Mouse (Mus musculus) hindbrain, embryonic 14.5 days (tissue): Measurements from ENCODE around the gene Ces2h. TPM values are rescaled to one million over a fixed set of nuclear protein-coding genes. Genes with fewer than 3 reads are reported as not detected.

Source experiments
- ATAC-seq: fragments of 200-750 bp; cut with Nextera tagmentation; 2 replicates; pipeline ENCODE4 v1.8.0; 2017; ENCODE audit warnings: moderate number of reproducible peaks, mild to moderate bottlenecking, moderate TSS enrichment, moderate library complexity; ENCODE audit not compliant: low FRiP score
- DNase-seq: peaks from one replicate; pipeline ENCODE4 v3.0.0-alpha.2; 2015; ENCODE audit warnings: low spot score
- H3K27ac ChIP-seq: fragments of 300-500 bp; sonication (generic); 2 replicates; pipeline ENCODE4 v1.5.1; 2014; ENCODE audit warnings: mild to moderate bottlenecking, moderate library complexity
- H3K27me3 ChIP-seq: fragments of 300-500 bp; sonication (generic); 2 replicates; pipeline ENCODE4 v1.6.1; 2014; ENCODE audit warnings: mild to moderate bottlenecking, low read length, mixed read lengths; ENCODE audit not compliant: control insufficient read depth, insufficient read depth
- H3K36me3 ChIP-seq: fragments of 300-500 bp; sonication (generic); replicated peaks from 2 replicates; pipeline ENCODE4 v1.6.1; 2014; ENCODE audit not compliant: control insufficient read depth, insufficient read depth
- H3K4me1 ChIP-seq: fragments of 300-500 bp; sonication (generic); replicated peaks from 2 replicates; pipeline ENCODE4 v1.6.1; 2014; ENCODE audit warnings: antibody characterized with exemption, low read length, mixed read lengths; ENCODE audit not compliant: control insufficient read depth, insufficient read depth
- H3K4me2 ChIP-seq: fragments of 300-500 bp; sonication (generic); replicated peaks from 2 replicates; pipeline ENCODE4 v1.6.1; 2014; ENCODE audit warnings: mild to moderate bottlenecking, moderate library complexity
- H3K4me3 ChIP-seq: fragments of 300-500 bp; sonication (generic); replicated peaks from 2 replicates; pipeline ENCODE4 v1.5.1; 2014; ENCODE audit warnings: mild to moderate bottlenecking, low read length
- H3K9ac ChIP-seq: fragments of 300-500 bp; sonication (generic); 2 replicates; pipeline ENCODE4 v1.6.1; 2014
- H3K9me3 ChIP-seq: fragments of 300-500 bp; sonication (generic); 2 replicates; pipeline ENCODE4 v1.6.1; 2016; ENCODE audit warnings: low read length; ENCODE audit not compliant: control insufficient read depth
- WGBS: fragments of 180-500 bp; shearing (Covaris S2); extraction: QIAGEN DNeasy Blood & Tissue Kit; methylation state at CpG from one replicate; pipeline ENCODE4 v1.1.7; 2014; 5-methylcytosine and 5-hydroxymethylcytosine counted together
- polyA plus RNA-seq: library from polyadenylated mRNA; unstranded; fragments of >200 nt; fragmentation: Nextera tagmentation; extraction: Ambion mirVana; gene quantifications from 2 replicates; pipeline ENCODE4 v1.2.1, GENCODE M21; 2014

The Ces2h gene
- polyA plus RNA-seq = not detected in 2 replicates

DNA sequence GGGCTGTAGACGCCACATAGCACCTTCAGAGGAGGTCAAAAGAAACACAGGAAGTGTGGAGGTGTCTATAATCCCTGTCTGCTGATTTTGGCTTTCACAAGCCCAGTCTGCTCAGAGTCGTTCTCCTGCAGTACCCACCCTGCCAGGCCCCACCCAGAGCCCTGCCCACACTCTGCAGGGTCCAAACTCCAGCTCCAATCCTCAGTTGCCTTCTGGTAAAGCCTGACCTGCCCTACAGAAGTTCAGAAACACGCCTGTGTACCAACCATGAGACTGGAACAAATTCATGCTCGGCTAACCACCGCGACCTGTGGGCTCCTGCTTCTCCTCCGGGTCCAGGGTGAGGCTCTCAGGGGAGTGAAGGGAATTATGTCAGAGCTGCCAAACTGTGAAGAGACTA lies at the start of gene Ces2h:
Ces2h (plus strand) TSS at position 268 of the 400 bp plus-strand sequence.
- WGBS = 89% methylated on average over 7 of the region's 7 CpGs
- H3K9ac ChIP-seq = no peak within 1 kb of the TSS
- ATAC-seq = no peak
- H3K36me3 ChIP-seq = no peaks in the 10 kb centered on the region
- H3K27ac ChIP-seq = no peak within 1 kb of the TSS
- H3K4me3 ChIP-seq = no peak within 1 kb of the TSS
- no peaks in the 10 kb centered on the region for H3K9me3 ChIP-seq
- DNase-seq = no peak
- no peaks in the 10 kb centered on the region for H3K4me1 ChIP-seq
- no peak within 1 kb of the TSS for H3K4me2 ChIP-seq
- H3K27me3 ChIP-seq = no peaks in the 10 kb centered on the region

DNA sequence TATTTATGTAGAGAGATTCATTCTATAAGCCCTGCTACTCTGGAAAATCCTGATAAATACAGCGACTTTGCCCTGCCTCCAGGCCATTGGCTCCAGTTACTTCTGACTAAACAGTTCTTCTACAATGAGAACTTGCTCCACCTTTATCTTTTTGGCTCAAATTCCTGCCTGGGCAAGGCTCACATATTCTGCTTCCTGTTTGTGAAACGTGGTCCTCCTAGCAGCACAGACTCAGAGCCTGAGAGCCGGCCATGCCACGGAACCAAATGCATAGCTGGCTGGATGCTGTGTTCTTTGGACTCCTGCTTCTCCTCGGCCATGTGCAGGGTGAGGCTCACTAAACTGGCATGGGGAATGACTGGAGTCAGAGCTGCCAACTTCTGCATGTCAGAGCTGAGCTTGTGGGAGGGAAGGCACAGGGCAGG lies 39.1 kb upstream of the Ces2h start, which contains the start of gene Ces2g:
Ces2g (plus strand) TSS at position 182 of the 425 bp plus-strand sequence.
- ATAC-seq = no peak
- no peaks in the 10 kb centered on the region for H3K36me3 ChIP-seq
- no peaks in the 10 kb centered on the region for H3K9me3 ChIP-seq
- no peak within 1 kb of the TSS for H3K9ac ChIP-seq
- H3K4me1 ChIP-seq = no peaks in the 10 kb centered on the region
- H3K4me3 ChIP-seq = no peak within 1 kb of the TSS
- no peaks in the 10 kb centered on the region for H3K27me3 ChIP-seq
- no peak within 1 kb of the TSS for H3K27ac ChIP-seq
- whole genome bisulfite sequencing = 81% methylated on average over 5 of the region's 5 CpGs
- no peak for DNase-seq
- H3K4me2 ChIP-seq = no peak within 1 kb of the TSS

DNA sequence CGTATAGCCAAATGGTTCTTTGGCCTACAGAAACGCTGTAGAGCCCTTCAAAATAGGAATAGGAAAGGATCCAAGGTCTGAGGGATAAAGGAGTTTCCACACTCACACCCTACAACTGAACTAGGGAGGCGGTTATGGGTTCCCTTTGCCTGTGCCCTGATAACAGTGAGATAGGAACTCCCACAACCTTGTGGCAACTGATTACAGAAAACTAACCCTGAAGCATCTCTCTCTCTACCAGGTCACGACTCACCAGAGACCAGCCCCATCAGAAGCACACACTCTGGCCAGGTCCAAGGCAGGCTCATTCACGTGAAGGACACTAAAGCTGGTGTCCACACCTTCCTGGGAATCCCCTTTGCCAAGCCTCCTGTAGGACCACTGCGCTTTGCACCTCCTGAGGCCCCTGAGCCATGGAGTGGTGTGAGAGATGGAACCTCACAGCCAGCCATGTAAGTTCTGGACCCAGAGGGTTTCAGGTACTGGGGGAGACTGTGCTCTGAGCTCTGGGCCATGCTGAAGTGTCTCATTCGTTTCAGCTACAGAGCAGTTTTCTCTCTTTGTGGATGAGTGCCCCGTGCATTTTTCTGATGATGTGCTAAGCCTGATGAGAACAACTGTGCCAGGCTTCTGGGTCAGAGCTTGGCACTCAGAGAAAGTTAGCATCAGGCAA lies 38.3 kb upstream of the Ces2h start:
- no peak overlapping the region for H3K9ac ChIP-seq
- ATAC-seq = no peak
- H3K9me3 ChIP-seq = no peaks in the 10 kb centered on the region
- no peak overlapping the region for H3K4me3 ChIP-seq
- no peaks in the 10 kb centered on the region for H3K36me3 ChIP-seq
- no peak overlapping the region for H3K27ac ChIP-seq
- H3K4me2 ChIP-seq = no peak overlapping the region
- H3K4me1 ChIP-seq = no peaks in the 10 kb centered on the region
- DNase-seq = no peak
- WGBS = 79% methylated on average over 8 of the region's 8 CpGs
- H3K27me3 ChIP-seq = no peaks in the 10 kb centered on the region

DNA sequence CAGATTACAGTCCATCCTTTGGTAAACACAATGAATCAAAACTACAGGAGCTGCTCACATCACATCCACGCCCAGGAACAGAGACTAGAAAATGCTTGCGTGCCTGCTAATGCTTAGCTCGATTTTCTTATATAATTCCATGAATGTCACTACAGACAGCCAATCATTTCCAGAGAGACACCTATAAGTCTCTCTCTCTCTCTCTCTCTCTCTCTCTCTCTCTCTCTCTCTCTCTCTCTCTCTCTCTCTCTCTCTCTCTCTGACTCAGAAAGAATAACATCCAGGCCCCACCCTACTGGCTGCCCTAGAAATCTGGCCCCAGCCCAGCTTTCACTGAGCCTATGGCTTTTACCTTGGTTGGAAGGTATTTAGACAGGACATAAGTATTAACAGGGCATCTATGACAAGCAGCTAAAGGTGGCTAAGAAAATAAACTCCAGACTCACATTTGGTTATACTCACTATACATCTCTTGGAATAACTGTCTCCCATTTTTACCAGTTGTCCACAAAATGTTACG lies 37.2 kb upstream of the Ces2h start:
- no peak for DNase-seq
- WGBS = 92% methylated on average over 4 of the region's 4 CpGs

DNA sequence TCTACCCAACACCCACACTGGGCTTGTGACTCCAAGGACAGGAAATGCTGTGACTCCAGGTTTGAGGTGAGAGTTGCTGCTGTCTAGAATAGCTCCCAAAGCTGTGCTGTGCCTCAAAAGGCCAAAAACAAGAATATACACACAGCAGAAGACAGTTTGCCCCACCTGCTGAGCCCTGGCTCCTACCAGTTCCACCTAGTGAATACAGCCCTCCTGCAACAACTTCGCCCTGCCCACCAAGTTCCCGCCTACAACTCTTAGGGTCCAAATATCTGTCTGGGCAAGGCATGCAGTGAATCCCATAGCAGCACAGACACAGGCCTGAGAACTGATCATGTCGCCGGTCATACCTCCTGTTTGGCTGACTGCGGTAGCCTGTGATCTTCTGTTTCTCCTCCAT lies 16.5 kb upstream of the Ces2h start:
- H3K36me3 ChIP-seq = no peaks in the 10 kb centered on the region
- H3K4me1 ChIP-seq = no peaks in the 10 kb centered on the region
- H3K9me3 ChIP-seq = 0 out of 2 replicates have a peak, but pooled peaks cover 6% of the 10 kb centered on the region
- no peak for ATAC-seq
- 90% methylated on average over 5 of the region's 5 CpGs for WGBS
- no peak overlapping the region for H3K9ac ChIP-seq
- H3K4me3 ChIP-seq = no peak overlapping the region
- H3K4me2 ChIP-seq = no peak overlapping the region
- H3K27ac ChIP-seq = no peak overlapping the region
- no peaks in the 10 kb centered on the region for H3K27me3 ChIP-seq
- no peak for DNase-seq

More for the DNA sequence above, 37.2 kb upstream of the Ces2h start:
- no peak overlapping the region for H3K9ac ChIP-seq
- H3K4me3 ChIP-seq = no peak overlapping the region
- no peaks in the 10 kb centered on the region for H3K27me3 ChIP-seq
- no peaks in the 10 kb centered on the region for H3K36me3 ChIP-seq
- no peak overlapping the region for H3K4me2 ChIP-seq
- H3K4me1 ChIP-seq = no peaks in the 10 kb centered on the region
- ATAC-seq = no peak
- no peak overlapping the region for H3K27ac ChIP-seq
- no peaks in the 10 kb centered on the region for H3K9me3 ChIP-seq

DNA sequence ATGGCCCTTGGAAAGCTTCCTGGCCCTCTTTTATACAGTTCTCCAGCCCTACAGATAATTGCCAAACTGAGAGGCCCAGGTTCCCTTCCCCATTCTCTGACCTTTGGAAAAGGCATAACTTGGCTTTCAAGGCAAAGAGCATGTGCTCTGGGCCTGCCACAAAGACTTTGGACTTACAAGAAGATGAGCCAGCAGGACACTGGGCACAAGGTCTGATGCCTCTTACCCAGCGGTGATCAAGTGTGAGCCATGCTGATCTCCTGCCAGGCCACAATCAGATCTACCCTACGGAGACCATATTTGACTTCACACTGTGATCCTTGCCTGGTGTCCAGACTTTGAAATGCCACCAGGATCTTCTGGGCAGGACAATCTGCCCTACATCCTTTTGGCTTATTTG lies 15.7 kb upstream of the Ces2h start:
- H3K4me1 ChIP-seq = no peaks in the 10 kb centered on the region
- DNase-seq = no peak
- no peak overlapping the region for H3K4me3 ChIP-seq
- H3K36me3 ChIP-seq = no peaks in the 10 kb centered on the region
- no peak overlapping the region for H3K9ac ChIP-seq
- no peak overlapping the region for H3K4me2 ChIP-seq
- 95% methylated on average over 2 of the region's 2 CpGs for WGBS
- no peak overlapping the region for H3K27ac ChIP-seq
- ATAC-seq = no peak
- no peaks in the 10 kb centered on the region for H3K27me3 ChIP-seq
- 0 out of 2 replicates have a peak, but pooled peaks cover 6% of the 10 kb centered on the region for H3K9me3 ChIP-seq

GRCm38 (mm10) chr8:104998191-104998590 lies 2.5 kb upstream of the Ces2h start:
- no peak overlapping the region for H3K27ac ChIP-seq
- H3K36me3 ChIP-seq = no peaks in the 10 kb centered on the region
- 85% methylated on average over 6 of the region's 6 CpGs for WGBS
- H3K9me3 ChIP-seq = no peaks in the 10 kb centered on the region
- DNase-seq (peak; percentile 9), ATAC-seq (no peak)
- H3K4me2 ChIP-seq = no peak overlapping the region
- no peak overlapping the region for H3K4me3 ChIP-seq
- H3K4me1 ChIP-seq = no peaks in the 10 kb centered on the region
- H3K9ac ChIP-seq = no peak overlapping the region
- no peaks in the 10 kb centered on the region for H3K27me3 ChIP-seq

GRCm38 (mm10) chr8:104999183-104999582 lies 1.5 kb upstream of the Ces2h start:
- Histone ChIP-seq H3K27me3 (no peaks in the 10 kb centered on the region), H3K4me2 (no peak overlapping the region), H3K4me3 (no peak overlapping the region), H3K9me3 (no peaks in the 10 kb centered on the region), H3K27ac (no peak overlapping the region), H3K4me1 (no peaks in the 10 kb centered on the region), H3K9ac (no peak overlapping the region), H3K36me3 (no peaks in the 10 kb centered on the region)
- no peak for DNase-seq
- 87% methylated on average over 6 of the region's 6 CpGs for WGBS
- no peak for ATAC-seq

GRCm38 (mm10) chr8:105010000-105010399 lies 9.3 kb downstream of the Ces2h start:
- Histone ChIP-seq H3K36me3 (no peaks in the 10 kb centered on the region), H3K27ac (no peak overlapping the region), H3K9ac (no peak overlapping the region), H3K4me2 (no peak overlapping the region), H3K27me3 (no peaks in the 10 kb centered on the region), H3K9me3 (no peaks in the 10 kb centered on the region), H3K4me1 (no peaks in the 10 kb centered on the region), H3K4me3 (no peak overlapping the region)
- 85% methylated on average over 2 of the region's 2 CpGs for WGBS
- DNase-seq (no peak), ATAC-seq (no peak)
